In the genomic region with DNA sequence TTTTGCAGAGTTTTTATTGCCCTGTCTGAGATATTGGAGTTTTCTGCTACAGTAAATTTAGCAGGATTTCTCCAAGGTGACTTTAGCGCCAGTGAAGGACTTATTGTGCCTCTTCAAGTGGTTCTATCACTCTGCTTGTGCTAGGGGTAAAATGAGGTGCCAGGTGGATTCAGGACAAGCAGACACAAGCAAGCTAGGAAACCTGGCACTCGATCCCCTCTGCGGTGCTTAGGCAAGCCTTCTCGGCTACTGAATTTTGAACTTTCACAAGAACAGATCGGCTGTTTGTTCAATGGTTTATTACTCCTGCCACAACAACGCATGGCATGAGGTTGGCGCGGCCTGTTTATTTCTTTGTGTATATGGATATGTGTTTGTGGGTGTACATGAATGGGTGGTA, we compare ENCODE assay signal across 29 mouse cellular contexts.
"Had no signal": no experiment of that assay in that cellular context is flagged by ENCODE, and none has a peak within 500 bp of the region (broad histone marks: within the 10 kb centered on the region; RNA-seq: fewer than 3 reads in every experiment).

No protein-coding gene starts in this region.

- H3K4me3 ChIP-seq: heart, embryonic 10.5 days; heart, embryonic 12.5 days; heart, embryonic 13.5 days; heart, embryonic 15.5 days; hindbrain, embryonic 10.5 days; hindbrain, embryonic 12.5 days; hindbrain, embryonic 13.5 days; hindbrain, embryonic 15.5 days; intestine, embryonic 15.5 days; kidney, embryonic 15.5 days; layer of hippocampus, adult 2 months had no signal

- H3K9ac ChIP-seq: heart, embryonic 12.5 days; heart, embryonic 13.5 days; heart, embryonic 15.5 days; hindbrain, embryonic 12.5 days; hindbrain, embryonic 13.5 days; hindbrain, embryonic 14.5 days; hindbrain, embryonic 15.5 days; intestine, embryonic 15.5 days; kidney, embryonic 15.5 days had no signal

- H3K4me1 ChIP-seq: heart, embryonic 10.5 days; heart, embryonic 12.5 days; heart, embryonic 13.5 days; heart, embryonic 15.5 days; hindbrain, embryonic 10.5 days; hindbrain, embryonic 12.5 days; hindbrain, embryonic 13.5 days; hindbrain, embryonic 15.5 days; intestine, embryonic 15.5 days; kidney, embryonic 15.5 days had no signal

- H3K36me3 ChIP-seq: heart, embryonic 10.5 days; heart, embryonic 12.5 days; heart, embryonic 13.5 days; heart, embryonic 15.5 days; hindbrain, embryonic 10.5 days; hindbrain, embryonic 12.5 days; hindbrain, embryonic 13.5 days; hindbrain, embryonic 15.5 days; intestine, embryonic 15.5 days; kidney, embryonic 15.5 days had no signal

- H3K27ac ChIP-seq: heart, embryonic 10.5 days; heart, embryonic 13.5 days; heart, embryonic 15.5 days; hindbrain, embryonic 10.5 days; hindbrain, embryonic 12.5 days; hindbrain, embryonic 13.5 days; hindbrain, embryonic 14.5 days; hindbrain, embryonic 15.5 days; hindbrain, postnatal 0 days; intestine, embryonic 15.5 days; kidney, embryonic 15.5 days; kidney, postnatal 0 days; layer of hippocampus, adult 2 months had no signal

- DNase-seq: heart, postnatal 10 days; heart, postnatal 14 days; heart, postnatal 36 days; heart, postnatal 4 days; kidney, adult 11 months; kidney, adult 18-20 months; kidney, adult 2 months; kidney, adult 8-10 months; kidney, adult 9 months; kidney, postnatal 10 days; kidney, postnatal 14 days; kidney, postnatal 36 days; kidney, postnatal 4 days; layer of hippocampus, adult 9-11 months; layer of hippocampus, postnatal 36 days had no signal

- H3K27me3 ChIP-seq: heart, embryonic 12.5 days; heart, embryonic 13.5 days; heart, embryonic 15.5 days; hindbrain, embryonic 12.5 days; hindbrain, embryonic 13.5 days; hindbrain, embryonic 15.5 days; intestine, embryonic 15.5 days; kidney, embryonic 15.5 days had no signal
